Comparison of ENCODE assay signal across 13 mouse cellular contexts in the genomic region with DNA sequence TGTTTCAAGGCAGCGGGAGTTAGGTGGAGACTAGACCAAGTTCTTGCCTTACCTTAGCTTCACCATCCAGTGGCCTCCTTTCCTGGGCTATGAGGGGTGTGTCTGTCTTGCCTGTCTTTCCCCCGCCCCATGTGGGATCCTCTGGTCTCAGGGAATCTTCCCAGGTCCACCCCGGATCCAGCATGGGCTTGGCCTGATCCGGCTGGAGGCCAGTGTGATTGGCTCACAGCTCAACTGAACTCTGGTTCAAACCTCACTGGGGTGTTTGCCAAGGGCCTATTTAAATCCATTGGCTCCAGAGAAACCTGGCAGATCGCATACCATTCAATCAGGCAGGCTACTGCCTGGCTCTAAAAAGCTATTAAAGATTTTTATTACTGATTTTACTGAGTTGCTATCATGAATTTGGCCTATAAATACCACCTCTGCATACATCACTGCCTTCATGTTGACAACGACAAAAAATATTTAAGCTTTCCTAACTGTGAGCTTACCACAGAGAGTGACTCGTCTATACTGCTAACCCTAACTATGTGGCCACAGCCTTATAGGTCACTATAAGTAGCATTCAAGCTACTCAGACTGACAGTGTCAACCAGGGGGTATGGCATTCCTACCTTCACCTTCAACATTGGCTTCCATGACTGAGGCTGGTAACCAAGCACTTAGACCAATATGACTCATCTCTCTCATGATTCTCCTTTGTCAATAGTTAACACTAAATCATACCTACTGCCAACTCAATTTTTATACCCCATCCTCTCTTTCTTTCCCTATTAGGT. TPM values are rescaled to one million over a fixed set of nuclear protein-coding genes. Genes with fewer than 3 reads are reported as not detected.
DNase-seq lines count a peak whose midpoint lies in the region; ATAC-seq lines count a peak whose summit lies in the region.
"Had no signal": no experiment of that assay in that cellular context is flagged by ENCODE, and none has a peak within 500 bp of the region (broad histone marks: within the 10 kb centered on the region; RNA-seq: fewer than 3 reads in every experiment).

No protein-coding gene starts in this region.

- no peak overlapping the region for H3K27ac ChIP-seq in limb, embryonic 13.5 days
- H3K27ac ChIP-seq in limb, embryonic 10.5 days = no peak overlapping the region
- H3K27ac ChIP-seq: embryonic facial prominence, embryonic 12.5 days; neural tube, embryonic 12.5 days had no signal

- no peak overlapping the region for H3K9ac ChIP-seq in limb, embryonic 13.5 days
- H3K9ac ChIP-seq: embryonic facial prominence, embryonic 12.5 days; neural tube, embryonic 12.5 days had no signal

- H3K4me2 ChIP-seq in limb, embryonic 13.5 days (replicated peaks) = no peak overlapping the region
- H3K4me2 ChIP-seq: embryonic facial prominence, embryonic 12.5 days; neural tube, embryonic 12.5 days had no signal

- ATAC-seq in limb, embryonic 13.5 days (ENCODE audit: low FRiP score, low read depth) = peak; percentile 22; the same call in 1 of the 2 replicates
- ATAC-seq in frontal cortex, adult (ENCODE audit: low TSS enrichment) = no peak
- ATAC-seq: CD4-positive, CD25-positive, alpha-beta regulatory T cell, adult 4 months had no signal

- H3K36me3 ChIP-seq in limb, embryonic 13.5 days = no peaks in the 10 kb centered on the region
- H3K36me3 ChIP-seq in limb, embryonic 10.5 days = peaks cover 5% of the 10 kb centered on the region
- H3K36me3 ChIP-seq: embryonic facial prominence, embryonic 12.5 days; neural tube, embryonic 12.5 days had no signal

- H3K4me3 ChIP-seq in limb, embryonic 13.5 days = no peak overlapping the region
- no peak overlapping the region for H3K4me3 ChIP-seq in limb, embryonic 10.5 days
- H3K4me3 ChIP-seq: embryonic facial prominence, embryonic 12.5 days; neural tube, embryonic 12.5 days had no signal

- no peaks in the 10 kb centered on the region for H3K9me3 ChIP-seq in limb, embryonic 13.5 days
- no peaks in the 10 kb centered on the region for H3K9me3 ChIP-seq in limb, embryonic 10.5 days (replicated peaks)
- H3K9me3 ChIP-seq: embryonic facial prominence, embryonic 12.5 days; neural tube, embryonic 12.5 days had no signal

- WGBS in limb, embryonic 13.5 days = 63% methylated on average over 7 of the region's 7 CpGs
- WGBS in limb, embryonic 10.5 days = 74% methylated on average over 7 of the region's 7 CpGs

- intact Hi-C loops in gastrocnemius, postnatal 36 days (cut with DNase I) = no loop called here

- H3K4me1 ChIP-seq in limb, embryonic 13.5 days = peaks cover 32% of the 10 kb centered on the region
- H3K4me1 ChIP-seq in limb, embryonic 10.5 days = peaks cover 18% of the 10 kb centered on the region

- peak; percentile 5 for DNase-seq in gastrocnemius, adult 18-20 months (ENCODE audit: low spot score)
- no peak for DNase-seq in gastrocnemius, postnatal 36 days
- no peak for DNase-seq in limb, embryonic 10.5 days (ENCODE audit: low spot score)
- peak; percentile 16 for DNase-seq in cerebellum, adult 8-10 months
- DNase-seq in kidney, postnatal 14 days = peak; percentile 31
- no peak for DNase-seq in lung, postnatal 14 days
- DNase-seq: lung, adult 2 months; thymus, postnatal 36 days had no signal

- H3K27me3 ChIP-seq in limb, embryonic 13.5 days = no peaks in the 10 kb centered on the region
- no peaks in the 10 kb centered on the region for H3K27me3 ChIP-seq in limb, embryonic 10.5 days (ENCODE audit: low read depth, poor library complexity, severe bottlenecking)
- H3K27me3 ChIP-seq: embryonic facial prominence, embryonic 12.5 days; neural tube, embryonic 12.5 days had no signal

RNA-seq across cellular contexts. Expression of a gene that starts 56.1 kb away (rescaled TPM):
- 1 to 10 TPM in 1 of 2 experiments, under 1 TPM in 1; 0.62 to 1.0 TPM for total RNA-seq in gastrocnemius, adult 18-20 months (2021)
- total RNA-seq in gastrocnemius, postnatal 36 days (2021) = under 1 TPM; 0.74 to 0.84 TPM
- polyA plus RNA-seq in limb, embryonic 13.5 days (2015; fragmentation: Nextera tagmentation; extraction: Ambion mirVana) = 25.7 and 26.4 TPM in 2 replicates
- polyA plus RNA-seq in limb, embryonic 10.5 days (2016; fragmentation: Nextera tagmentation; extraction: Ambion mirVana) = 52.8 and 60.2 TPM in 2 replicates

Comparison
In these comparisons a context has a peak if more than half of its experiments do, and no peak if none do; other contexts are left out.
1. DNase-seq: peak in gastrocnemius, adult 18-20 months (single experiment), cerebellum, adult 8-10 months (single experiment) and kidney, postnatal 14 days (single experiment); none in gastrocnemius, postnatal 36 days (0 of 2), limb, embryonic 10.5 days (single experiment) and lung, postnatal 14 days (single experiment).